Mouse (Mus musculus) spleen, adult 2 months (tissue): Measurements from ENCODE around the gene Olfr657.

ENCODE experiments used
- CTCF ChIP-seq: fragments of 200-500 bp; IDR thresholded peaks from 2 replicates; pipeline ENCODE4 v1.5.1; 2011; ENCODE audit warnings: mild to moderate bottlenecking, inconsistent platforms; ENCODE audit not compliant: insufficient read depth, insufficient read length, insufficient replicate concordance; ENCODE audit errors: extremely low read depth
- POLR2A ChIP-seq: fragments of 200-500 bp; IDR thresholded peaks from 2 replicates; pipeline ENCODE4 v1.6.1; 2011; ENCODE audit warnings: low read depth, low read length, inconsistent platforms

GRCm38 (mm10) chr7:104666453-104666852 lies 41.9 kb downstream of the Olfr657 start, which contains the start of gene Olfr659:
- TF ChIP-seq POLR2A: no peak
- no peak for TF ChIP-seq CTCF
